Comparison of ENCODE assay signal across 8 mouse cellular contexts in genomic region chr11:117076576-117077196, GRCm38 (mm10). TPM values are rescaled to one million over a fixed set of nuclear protein-coding genes. Genes with fewer than 3 reads are reported as not detected.
A peak's percentile ranks its signal among the peaks of the same experiment; 100 is the strongest.
DNase-seq lines count a peak whose midpoint lies in the region; ATAC-seq and TF ChIP-seq lines count a peak whose summit lies in the region.

No protein-coding gene starts in this region.

- TF ChIP-seq EP300 in MEL (IDR thresholded peaks at IDR 0.05; ENCODE audit: low read depth in 1 of 2, low read length in 2 of 2), result no peak; a peak in 1 of 4 replicates
- no peak; the same call in 1 of the 2 replicates for TF ChIP-seq EP300 in lung, postnatal 0 days (IDR thresholded peaks at IDR 0.05)

- no peaks in the 10 kb centered on the region for H3K9me3 ChIP-seq in MEL (replicated peaks; ENCODE audit: insufficient read depth, low read length)
- H3K9me3 ChIP-seq in forebrain, embryonic 15.5 days, result no peaks in the 10 kb centered on the region
- H3K9me3 ChIP-seq in lung, postnatal 0 days (ENCODE audit: low read length), result no peaks in the 10 kb centered on the region

- peak overlapping the region; percentile 66 for H3K27ac ChIP-seq in MEL (ENCODE audit: control insufficient read depth, low read depth, low read length)
- peak overlapping the region; percentile 77 for H3K27ac ChIP-seq in forebrain, embryonic 15.5 days (replicated peaks)
- peak overlapping the region; percentile 98 for H3K27ac ChIP-seq in layer of hippocampus, adult 2 months
- peak overlapping the region; percentile 78 for H3K27ac ChIP-seq in lung, postnatal 0 days (ENCODE audit: low read length)

- peak overlapping the region; percentile 81 for H3K4me2 ChIP-seq in forebrain, embryonic 15.5 days (replicated peaks)
- H3K4me2 ChIP-seq in lung, postnatal 0 days (replicated peaks; ENCODE audit: low read depth, low read length), result peak overlapping the region; percentile 72

- peaks cover 7 to 44% of the 10 kb centered on the region in 2 experiments for H3K4me1 ChIP-seq in MEL (ENCODE audit: control insufficient read depth in 1 of 2, insufficient read depth in 2 of 2, low read length in 2 of 2)
- H3K4me1 ChIP-seq in forebrain, embryonic 15.5 days, result peaks cover 26% of the 10 kb centered on the region
- H3K4me1 ChIP-seq in lung, postnatal 0 days (ENCODE audit: insufficient read depth, low read depth, low read length), result peaks cover 19% of the 10 kb centered on the region

- H3K27me3 ChIP-seq in MEL (ENCODE audit: control insufficient read depth in 1 of 2, insufficient read depth in 2 of 2, low read length in 2 of 2), result no peaks in the 10 kb centered on the region
- H3K27me3 ChIP-seq in forebrain, embryonic 15.5 days, result no peaks in the 10 kb centered on the region
- no peaks in the 10 kb centered on the region for H3K27me3 ChIP-seq in lung, postnatal 0 days (replicated peaks; ENCODE audit: insufficient read depth, low read length)

- peak; percentile 97 for DNase-seq in MEL (ENCODE audit: low read depth, low spot score)
- peak; percentile 77 for DNase-seq in cerebellum, adult 11-12 months
- peak; percentile 68 for DNase-seq in heart, postnatal 25 days (ENCODE audit: low spot score)
- DNase-seq in layer of hippocampus, adult 2 months (ENCODE audit: low spot score in 2 of 2), result peak; percentile 80 to 82
- DNase-seq in lung, postnatal 0 days (ENCODE audit: low spot score), result peak; percentile 95
- peak; percentile 64 for DNase-seq in ovary, postnatal 10 days (ENCODE audit: low spot score)
- DNase-seq in thymus, postnatal 0 days (ENCODE audit: low spot score), result peak; percentile 88

- ATAC-seq in forebrain, embryonic 15.5 days (replicated peaks), result peak; percentile 59
- ATAC-seq in lung, postnatal 0 days, result peak; percentile 78

- under 1% methylated on average over 54 of the region's 54 CpGs for WGBS in forebrain, embryonic 15.5 days
- 0% methylated on average over 54 of the region's 54 CpGs for WGBS in lung, postnatal 0 days

- peak overlapping the region; percentile 88 for H3K9ac ChIP-seq in MEL (ENCODE audit: control insufficient read depth, low read depth, low read length, poor library complexity, severe bottlenecking)
- peak overlapping the region; percentile 97 for H3K9ac ChIP-seq in forebrain, embryonic 15.5 days (replicated peaks)
- peak overlapping the region; percentile 73 for H3K9ac ChIP-seq in lung, postnatal 0 days (replicated peaks; ENCODE audit: low read depth)

- TF ChIP-seq POLR2A in MEL (IDR thresholded peaks at IDR 0.05; ENCODE audit: control insufficient read depth in 1 of 2, insufficient read depth in 1 of 2, low read depth in 1 of 2, low read length in 2 of 2, poor library complexity in 1 of 2), result peak; percentile 83 to 97; a peak in 3 of 4 replicates

- intact Hi-C loops in heart, postnatal 25 days (cut with DNase I), result no loop called here

- no peak for TF ChIP-seq RAD21 in MEL (IDR thresholded peaks at IDR 0.05; ENCODE audit: low read depth, low read length)

- no peak for TF ChIP-seq CTCF in MEL (IDR thresholded peaks at IDR 0.05 in 2 of 3, conservative IDR thresholded peaks at IDR 0.05 in 1 of 3; ENCODE audit: control insufficient read depth in 1 of 3, insufficient read depth in 1 of 3, low read depth in 2 of 3, low read length in 3 of 3, poor library complexity in 1 of 3, severe bottlenecking in 1 of 3)
- no peak for TF ChIP-seq CTCF in layer of hippocampus, adult 2 months (conservative IDR thresholded peaks at IDR 0.05)
- no peak for TF ChIP-seq CTCF in lung, postnatal 0 days (IDR thresholded peaks at IDR 0.05)

- H3K36me3 ChIP-seq in MEL (ENCODE audit: control insufficient read depth in 1 of 2, insufficient read depth in 2 of 2, low read length in 2 of 2), result peaks cover 4 to 26% of the 10 kb centered on the region in 2 experiments
- peaks cover 27% of the 10 kb centered on the region for H3K36me3 ChIP-seq in forebrain, embryonic 15.5 days
- peaks cover 16% of the 10 kb centered on the region for H3K36me3 ChIP-seq in lung, postnatal 0 days (ENCODE audit: insufficient read depth, low read length)

- H3K79me2 ChIP-seq in MEL (ENCODE audit: control insufficient read depth, insufficient read depth, low read length, poor library complexity), result peaks cover 30% of the 10 kb centered on the region

- peak overlapping the region; percentile 74 for H3K4me3 ChIP-seq in MEL (ENCODE audit: control insufficient read depth in 1 of 2, insufficient read depth in 1 of 2, low read depth in 2 of 2, low read length in 2 of 2)
- H3K4me3 ChIP-seq in forebrain, embryonic 15.5 days, result peak overlapping the region; percentile 88
- H3K4me3 ChIP-seq in layer of hippocampus, adult 2 months, result peak overlapping the region; percentile 64
- H3K4me3 ChIP-seq in lung, postnatal 0 days (ENCODE audit: low read depth, low read length), result peak overlapping the region; percentile 73

TF ChIP-seq in MEL, 35 proteins besides CTCF, POLR2A, EP300 and RAD21:
- TF ChIP-seq MXI1 (IDR thresholded peaks at IDR 0.05; ENCODE audit: low read depth, low read length) (peak; percentile 97), TCF12 (IDR thresholded peaks at IDR 0.05; ENCODE audit: low read depth, low read length) (peak; percentile 81), ELF1 (IDR thresholded peaks at IDR 0.05; ENCODE audit: low read depth, low read length) (peak; percentile 94), ZC3H11A (IDR thresholded peaks at IDR 0.05; ENCODE audit: low read depth, low read length) (no peak), HCFC1 (IDR thresholded peaks at IDR 0.05; ENCODE audit: low read depth, low read length) (peak; percentile 94), BHLHE40 (IDR thresholded peaks at IDR 0.05; ENCODE audit: borderline replicate concordance, low read depth, low read length) (no peak), MAZ (IDR thresholded peaks at IDR 0.05; ENCODE audit: low read depth, low read length) (peak; percentile 46; the same call in 1 of the 2 replicates), MAX (IDR thresholded peaks at IDR 0.05; ENCODE audit: low read length) (peak; percentile 84), ZMIZ1 (IDR thresholded peaks at IDR 0.05; ENCODE audit: low read depth, low read length) (peak; percentile 80; the same call in 1 of the 2 replicates), NELFE (IDR thresholded peaks at IDR 0.05; ENCODE audit: low read depth, low read length) (peak; percentile 98), MYC (IDR thresholded peaks at IDR 0.05; ENCODE audit: low read depth, low read length) (peak; percentile 98), KAT2A (conservative IDR thresholded peaks at IDR 0.05; ENCODE audit: low read depth, low read length) (peak; percentile 71), ZNF384 (IDR thresholded peaks at IDR 0.05; ENCODE audit: low read depth, low read length) (no peak), ETS1 (IDR thresholded peaks at IDR 0.05; ENCODE audit: low read depth, low read length) (peak; percentile 40; the same call in 1 of the 2 replicates), TBP (IDR thresholded peaks at IDR 0.05; ENCODE audit: low read depth, low read length) (peak; percentile 90), SIN3A (IDR thresholded peaks at IDR 0.05; ENCODE audit: low read length) (peak; percentile 99), ZKSCAN1 (IDR thresholded peaks at IDR 0.05; ENCODE audit: low read depth, low read length) (no peak), POLR2AphosphoS2 (IDR thresholded peaks at IDR 0.05; ENCODE audit: low read length) (peak; percentile 93)
TF ChIP-seq in MEL: peak in this region for 14.

RNA-seq across cellular contexts. Expression of gene Sec14l1, which starts 38.3 kb away (rescaled TPM):
- total RNA-seq in MEL (2012; rRNA removed), result 42.0 and 44.6 TPM in 2 replicates
- polyA plus RNA-seq in MEL (2012; ENCODE audit: insufficient read depth in 1 of 2, insufficient read length in 2 of 2, low read depth in 1 of 2, low replicate concordance in 2 of 2, missing spikeins in 1 of 2), result 10 to 100 TPM in 1 of 2 experiments, not detected in 1; 55.9 TPM
- 69.4 and 76.8 TPM in 2 replicates for polyA plus RNA-seq in forebrain, embryonic 15.5 days (2015; fragmentation: Nextera tagmentation; extraction: Ambion mirVana)
- total RNA-seq in heart, postnatal 25 days (2021), result 10 to 100 TPM; 71.7 to 74.1 TPM
- total RNA-seq in layer of hippocampus, adult 2 months (2021), result 100 to 1,000 TPM; 226 to 239 TPM
- polyA plus RNA-seq in lung, postnatal 0 days (2015; fragmentation: Nextera tagmentation; extraction: Ambion mirVana), result 62.2 and 62.4 TPM in 2 replicates
- 35.9 and 37.7 TPM in 2 replicates for polyA plus RNA-seq in thymus, postnatal 0 days (2015; fragmentation: Nextera tagmentation; extraction: Ambion mirVana)

Comparison
In these comparisons a context has a peak if more than half of its experiments do, and no peak if none do; other contexts are left out.
1. Peak in every context shown above with its lines: DNase-seq, ATAC-seq, H3K4me3 ChIP-seq and H3K27ac ChIP-seq.